Mouse (Mus musculus) limb, embryonic 15.5 days (tissue): ENCODE data around the gene Tnfrsf13c. TPM values are rescaled to one million over a fixed set of nuclear protein-coding genes. Genes with fewer than 3 reads are reported as not detected.

Experiments used
- ATAC-seq: fragments of 200-750 bp; cut with Nextera tagmentation; 2 replicates; pipeline ENCODE4 v1.8.0; 2017; ENCODE audit warnings: low read depth, moderate TSS enrichment; ENCODE audit not compliant: insufficient number of reproducible peaks, low FRiP score, low TSS enrichment
- H3K27ac ChIP-seq: fragments of 300-500 bp; sonication (generic); 2 replicates; pipeline ENCODE4 v1.5.1; 2015; ENCODE audit warnings: moderate library complexity, mild to moderate bottlenecking, inconsistent platforms
- H3K27me3 ChIP-seq: fragments of 300-500 bp; sonication (generic); 2 replicates; pipeline ENCODE4 v1.6.1; 2015; ENCODE audit warnings: inconsistent platforms
- H3K36me3 ChIP-seq: fragments of 300-500 bp; sonication (generic); 2 replicates; pipeline ENCODE4 v1.6.1; 2015; ENCODE audit warnings: inconsistent platforms
- H3K4me1 ChIP-seq: fragments of 300-500 bp; sonication (generic); 2 replicates; pipeline ENCODE4 v1.6.1; 2015; ENCODE audit warnings: inconsistent platforms
- H3K4me2 ChIP-seq: fragments of 300-500 bp; sonication (generic); 2 replicates; pipeline ENCODE4 v1.6.1; 2015; ENCODE audit warnings: mild to moderate bottlenecking, inconsistent platforms
- H3K4me3 ChIP-seq: fragments of 300-500 bp; sonication (generic); 2 replicates; pipeline ENCODE4 v1.5.1; 2015; ENCODE audit warnings: mild to moderate bottlenecking, inconsistent platforms
- H3K9ac ChIP-seq: fragments of 300-500 bp; sonication (generic); 2 replicates; pipeline ENCODE4 v1.6.1; 2015; ENCODE audit warnings: inconsistent platforms
- H3K9me3 ChIP-seq: fragments of 300-500 bp; sonication (generic); 2 replicates; pipeline ENCODE4 v1.6.1; 2016; ENCODE audit warnings: inconsistent platforms
- WGBS: fragments of 180-500 bp; shearing (Covaris S2); methylation state at CpG from one replicate; pipeline ENCODE4 v1.1.7; 2015; 5-methylcytosine and 5-hydroxymethylcytosine counted together
- polyA plus RNA-seq: library from polyadenylated mRNA; unstranded; fragments of >200 nt; fragmentation: Nextera tagmentation; extraction: Ambion mirVana; gene quantifications from 2 replicates; pipeline ENCODE4 v1.2.1, GENCODE M21; 2015

Gene Tnfrsf13c
- polyA plus RNA-seq, 1 experiment from 2014 or later = 0.19 TPM

DNA sequence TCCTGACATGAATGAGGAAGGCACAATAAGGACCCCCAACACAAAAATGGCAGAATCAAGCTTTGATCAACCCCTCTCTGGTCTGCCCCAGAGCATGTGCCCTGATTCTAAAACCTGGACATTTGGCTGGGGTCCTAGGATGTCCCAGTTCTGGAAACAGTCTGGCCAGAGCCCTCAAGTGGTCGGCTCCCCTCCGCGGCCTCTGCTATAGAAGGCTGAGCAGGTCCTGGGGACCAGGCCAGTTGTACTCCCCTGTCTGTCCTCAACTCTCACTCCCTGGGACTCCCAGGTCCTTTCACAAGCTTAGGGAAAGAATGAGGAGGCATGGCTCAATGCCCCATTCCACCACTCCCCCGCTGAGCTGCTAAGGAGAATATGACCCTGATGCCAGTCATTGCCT, 10.9 kb downstream of the Tnfrsf13c start:
- Histone ChIP-seq H3K27ac (no peak overlapping the region), H3K9ac (no peak overlapping the region), H3K4me2 (no peak overlapping the region), H3K4me3 (no peak overlapping the region), H3K36me3 (no peaks in the 10 kb centered on the region), H3K27me3 (peaks cover 89% of the 10 kb centered on the region), H3K4me1 (peaks cover 40% of the 10 kb centered on the region), H3K9me3 (no peaks in the 10 kb centered on the region)
- WGBS = 20% methylated on average over 4 of the region's 4 CpGs
- ATAC-seq = no peak

DNA sequence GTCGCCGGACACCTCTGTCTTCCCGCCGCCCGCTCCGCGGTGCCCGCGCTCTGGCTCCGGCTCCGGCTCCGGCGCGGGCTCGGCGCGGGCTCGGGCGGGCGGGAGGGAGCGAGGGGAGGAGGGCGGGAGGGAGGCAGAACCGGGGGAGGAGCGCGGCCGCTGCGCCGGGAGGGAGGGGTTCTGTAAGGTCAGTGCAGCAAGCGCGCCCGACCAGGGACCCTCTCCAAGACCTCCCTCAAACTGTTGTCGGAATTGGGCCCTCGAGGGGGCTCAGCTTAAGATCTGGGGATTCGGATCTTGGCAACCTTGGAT, 11.5 kb downstream of the Tnfrsf13c start, which contains the start of gene Shisa8:
Gene Shisa8 (minus strand): TSS at position 64 of the 312 bp plus-strand sequence.
- no peak for ATAC-seq
- H3K9me3 ChIP-seq = no peaks in the 10 kb centered on the region
- 1% methylated on average over 31 of the region's 34 CpGs for WGBS
- peaks cover 94% of the 10 kb centered on the region for H3K27me3 ChIP-seq
- H3K27ac ChIP-seq = no peak within 1 kb of the TSS
- peak within 1 kb of the TSS; percentile 94 for H3K4me2 ChIP-seq
- peaks cover 40% of the 10 kb centered on the region for H3K4me1 ChIP-seq
- no peaks in the 10 kb centered on the region for H3K36me3 ChIP-seq
- H3K4me3 ChIP-seq = peak within 1 kb of the TSS; percentile 49
- peak within 1 kb of the TSS; percentile 26; the same call in 1 of the 2 replicates for H3K9ac ChIP-seq

DNA sequence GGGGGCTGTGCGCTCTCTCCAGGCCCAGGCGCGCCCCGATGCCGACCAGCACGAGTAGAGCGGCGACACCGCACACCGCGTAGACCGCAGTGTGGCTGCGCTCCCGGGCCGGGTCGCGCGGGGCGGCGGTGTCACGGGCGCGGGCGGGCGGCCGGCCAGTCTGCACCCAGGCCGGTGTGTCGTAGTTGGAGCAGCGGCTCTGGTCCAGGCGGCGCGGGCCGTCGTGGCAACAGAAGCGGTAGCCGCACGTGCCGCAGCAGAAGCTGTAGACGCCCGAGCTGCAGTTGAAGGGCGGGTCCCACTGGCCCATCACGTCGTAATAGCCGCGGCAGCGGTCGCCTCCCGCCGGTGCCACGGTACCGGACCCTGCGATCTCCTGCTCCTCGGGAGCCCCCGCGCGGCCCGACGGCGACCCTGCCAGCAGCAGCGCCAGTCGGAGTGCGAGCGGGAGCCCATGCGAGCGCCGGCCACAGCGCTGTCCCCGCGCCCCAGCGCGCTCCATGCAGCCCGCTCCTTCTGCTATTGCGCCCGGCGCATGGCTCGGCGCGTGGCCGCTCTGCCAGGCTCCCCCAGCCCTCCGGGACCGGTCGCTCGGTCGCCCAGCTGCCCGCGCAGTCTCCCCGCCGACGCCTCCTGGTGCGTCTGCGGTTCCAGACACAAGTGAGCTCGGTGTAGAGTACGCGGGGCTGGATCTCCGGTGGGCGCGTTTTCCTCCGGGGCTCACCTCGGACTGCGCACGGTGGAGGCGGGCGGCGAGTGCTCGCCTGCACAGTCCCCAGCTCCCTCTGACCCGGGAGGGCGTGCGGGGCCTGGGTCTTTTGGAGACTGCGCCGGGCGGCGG, 12.0 kb downstream of the Tnfrsf13c start:
- ATAC-seq = no peak
- H3K9ac ChIP-seq = peak overlapping the region; percentile 26; the same call in 1 of the 2 replicates
- WGBS = under 1% methylated on average over 106 of the region's 112 CpGs
- H3K4me1 ChIP-seq = peaks cover 43% of the 10 kb centered on the region
- H3K4me2 ChIP-seq = peak overlapping the region; percentile 94
- peaks cover 97% of the 10 kb centered on the region for H3K27me3 ChIP-seq
- no peaks in the 10 kb centered on the region for H3K9me3 ChIP-seq
- no peak overlapping the region for H3K27ac ChIP-seq
- H3K4me3 ChIP-seq = peak overlapping the region; percentile 49
- H3K36me3 ChIP-seq = no peaks in the 10 kb centered on the region

DNA sequence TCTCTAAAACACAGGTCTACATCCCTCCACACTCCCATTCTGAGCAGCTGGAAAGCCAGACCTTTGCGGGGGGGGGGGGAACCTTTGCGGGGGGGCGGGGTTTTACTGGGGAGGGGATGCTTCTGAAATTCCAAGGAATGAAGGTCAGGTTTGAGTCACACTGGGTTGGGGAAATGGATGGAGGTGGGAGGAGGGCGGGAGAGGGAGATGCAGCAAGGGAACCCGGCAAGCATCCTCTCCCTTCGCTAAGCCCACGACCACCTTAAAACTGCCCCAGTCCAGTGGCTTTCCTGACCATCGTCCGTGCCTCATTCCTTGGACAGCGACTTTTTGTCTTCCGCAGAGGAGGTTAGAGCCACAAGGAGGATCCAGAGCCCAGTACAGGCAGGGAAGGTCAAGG, 12.9 kb downstream of the Tnfrsf13c start:
- Histone ChIP-seq H3K4me3 (peak overlapping the region; percentile 49), H3K9ac (no peak overlapping the region), H3K27me3 (peaks cover 97% of the 10 kb centered on the region), H3K4me2 (peak overlapping the region; percentile 94), H3K27ac (no peak overlapping the region), H3K9me3 (no peaks in the 10 kb centered on the region), H3K36me3 (no peaks in the 10 kb centered on the region), H3K4me1 (peaks cover 46% of the 10 kb centered on the region)
- ATAC-seq = no peak
- 2% methylated on average over 11 of the region's 11 CpGs for WGBS

- 32% methylated on average over 1 of the region's 1 CpGs for WGBS
- no peak overlapping the region for H3K4me2 ChIP-seq
- peaks cover 46% of the 10 kb centered on the region for H3K4me1 ChIP-seq
- H3K36me3 ChIP-seq = peaks cover 2% of the 10 kb centered on the region; the same call in 1 of the 2 replicates
- H3K9ac ChIP-seq = no peak overlapping the region
- H3K27me3 ChIP-seq = peaks cover 97% of the 10 kb centered on the region
- no peaks in the 10 kb centered on the region for H3K9me3 ChIP-seq
- H3K27ac ChIP-seq = no peak overlapping the region
- H3K4me3 ChIP-seq = no peak overlapping the region
- no peak for ATAC-seq
Measured at GRCm38 (mm10) chr15:82210801-82211200, 13.4 kb downstream of the Tnfrsf13c start.

GRCm38 (mm10) chr15:82209295-82210050, 14.7 kb downstream of the Tnfrsf13c start:
- H3K27ac ChIP-seq = no peak overlapping the region
- ATAC-seq = no peak
- WGBS = 77% methylated on average over 13 of the region's 13 CpGs

GRCm38 (mm10) chr15:82208307-82208706, 15.9 kb downstream of the Tnfrsf13c start:
- Histone ChIP-seq H3K36me3 (peaks cover 27% of the 10 kb centered on the region), H3K9me3 (no peaks in the 10 kb centered on the region), H3K27ac (no peak overlapping the region), H3K4me3 (no peak overlapping the region), H3K4me1 (peaks cover 43% of the 10 kb centered on the region), H3K27me3 (peaks cover 95% of the 10 kb centered on the region), H3K4me2 (no peak overlapping the region), H3K9ac (no peak overlapping the region)
- ATAC-seq = no peak
- 82% methylated on average over 8 of the region's 8 CpGs for whole genome bisulfite sequencing

More at GRCm38 (mm10) chr15:82209295-82210050, 14.7 kb downstream of the Tnfrsf13c start:
- peaks cover 15% of the 10 kb centered on the region for H3K36me3 ChIP-seq
- no peak overlapping the region for H3K9ac ChIP-seq
- H3K4me3 ChIP-seq = no peak overlapping the region
- H3K4me1 ChIP-seq = peaks cover 43% of the 10 kb centered on the region
- H3K27me3 ChIP-seq = peaks cover 96% of the 10 kb centered on the region
- H3K4me2 ChIP-seq = no peak overlapping the region
- H3K9me3 ChIP-seq = no peaks in the 10 kb centered on the region

DNA sequence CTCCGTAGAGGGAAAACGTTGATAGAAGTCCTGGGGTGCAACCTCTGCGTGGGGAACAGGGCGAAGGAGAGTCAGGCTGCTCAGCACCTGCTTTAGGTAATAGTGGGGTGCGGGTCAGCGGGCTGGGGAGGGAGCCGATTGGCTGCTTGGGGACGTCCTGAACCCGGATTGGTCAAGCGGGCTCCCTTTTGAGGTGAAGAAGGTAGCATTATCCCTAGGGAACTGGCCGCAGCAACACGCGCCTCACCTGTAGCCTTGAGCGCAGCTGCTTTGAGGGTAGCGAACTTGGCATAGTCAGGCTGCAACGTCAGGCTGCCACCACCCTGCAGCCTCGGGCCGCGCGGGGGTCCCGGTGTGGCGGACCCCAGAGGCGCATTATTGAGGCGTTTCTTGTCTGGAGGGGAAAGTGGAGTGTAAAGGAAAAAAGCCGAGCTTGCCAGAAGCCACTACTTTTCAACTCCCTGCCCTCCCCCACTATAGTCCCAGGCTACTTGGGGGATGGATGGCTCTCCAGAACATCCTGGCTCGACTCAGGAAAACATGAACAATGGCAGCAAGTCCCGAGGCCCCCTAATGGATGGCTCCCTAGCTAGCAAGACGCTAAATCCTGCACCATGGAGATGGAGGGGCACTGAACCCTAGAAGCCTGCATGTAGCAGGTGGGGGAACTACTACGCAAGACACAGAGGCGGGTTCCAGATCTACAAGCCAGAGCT, 16.5 kb downstream of the Tnfrsf13c start:
- H3K36me3 ChIP-seq = peaks cover 33% of the 10 kb centered on the region
- peaks cover 40% of the 10 kb centered on the region for H3K4me1 ChIP-seq
- no peak overlapping the region for H3K4me3 ChIP-seq
- no peaks in the 10 kb centered on the region for H3K9me3 ChIP-seq
- 19% methylated on average over 30 of the region's 30 CpGs for WGBS
- H3K4me2 ChIP-seq = no peak overlapping the region
- ATAC-seq = no peak
- peaks cover 88% of the 10 kb centered on the region for H3K27me3 ChIP-seq
- H3K27ac ChIP-seq = no peak overlapping the region
- H3K9ac ChIP-seq = no peak overlapping the region

DNA sequence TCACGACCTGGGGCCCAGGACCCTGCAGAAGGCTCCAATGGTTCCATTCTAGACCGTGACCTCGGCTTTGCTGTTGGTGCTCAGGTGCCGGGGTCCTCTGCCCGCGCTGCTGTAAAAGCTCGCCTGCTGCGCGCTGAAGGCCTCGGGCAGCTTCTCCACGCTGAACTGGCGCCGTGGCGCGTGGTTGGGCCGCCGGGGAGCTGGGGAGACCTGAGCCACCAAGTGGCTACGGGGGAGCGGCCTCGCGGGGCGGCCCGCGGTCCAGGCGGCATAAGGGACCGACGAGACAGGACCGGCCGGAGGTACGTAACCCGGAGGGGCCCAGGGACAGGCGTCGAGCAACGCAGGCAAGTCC, 17.1 kb downstream of the Tnfrsf13c start:
- H3K27ac ChIP-seq = no peak overlapping the region
- H3K4me1 ChIP-seq = peaks cover 34% of the 10 kb centered on the region
- H3K9ac ChIP-seq = no peak overlapping the region
- no peak for ATAC-seq
- WGBS = 11% methylated on average over 34 of the region's 34 CpGs
- peaks cover 37% of the 10 kb centered on the region for H3K36me3 ChIP-seq
- H3K4me3 ChIP-seq = no peak overlapping the region
- H3K9me3 ChIP-seq = no peaks in the 10 kb centered on the region
- no peak overlapping the region for H3K4me2 ChIP-seq
- H3K27me3 ChIP-seq = peaks cover 82% of the 10 kb centered on the region

DNA sequence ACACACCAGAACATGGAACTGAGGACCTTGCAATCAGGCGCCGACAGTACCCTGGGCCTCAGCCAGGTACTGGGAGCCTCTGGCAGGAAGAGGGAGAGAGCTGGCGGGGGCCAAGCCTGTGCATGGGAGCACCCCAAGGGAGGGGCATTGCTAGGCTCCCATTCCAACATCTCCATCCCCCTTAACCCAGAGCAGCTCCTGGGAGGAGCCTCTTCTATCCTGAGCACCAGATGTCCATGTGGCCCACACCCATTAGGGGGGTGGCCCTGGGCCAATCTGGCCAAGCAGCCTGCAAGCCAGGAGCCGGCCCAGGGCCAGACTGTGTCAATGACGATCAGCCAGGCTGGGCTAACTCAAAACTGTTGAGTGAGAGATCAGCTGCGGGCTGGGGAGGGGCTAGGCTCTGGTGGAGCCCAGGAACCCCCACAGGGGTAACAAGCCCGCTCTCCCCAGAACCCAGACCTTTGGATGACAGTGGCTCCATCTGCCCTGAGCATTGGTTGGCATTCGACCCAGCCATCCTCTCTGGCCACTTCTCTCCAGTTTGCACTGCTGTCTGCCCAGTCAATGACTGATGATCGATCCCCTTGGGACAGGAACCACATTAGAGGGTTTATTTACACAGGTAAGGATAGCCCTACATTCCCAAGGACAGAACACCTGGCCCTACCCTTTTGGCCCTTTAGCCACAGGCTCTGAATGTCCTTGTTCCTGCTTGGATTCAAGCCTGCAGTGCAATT, 17.6 kb downstream of the Tnfrsf13c start:
- peak; percentile 53; the same call in 1 of the 2 replicates for ATAC-seq
- no peak overlapping the region for H3K9ac ChIP-seq
- no peak overlapping the region for H3K4me3 ChIP-seq
- no peak overlapping the region for H3K27ac ChIP-seq
- H3K36me3 ChIP-seq = peaks cover 43% of the 10 kb centered on the region
- H3K4me1 ChIP-seq = peaks cover 29% of the 10 kb centered on the region
- H3K4me2 ChIP-seq = no peak overlapping the region
- H3K9me3 ChIP-seq = no peaks in the 10 kb centered on the region
- 40% methylated on average over 9 of the region's 9 CpGs for WGBS
- peaks cover 77% of the 10 kb centered on the region for H3K27me3 ChIP-seq

DNA sequence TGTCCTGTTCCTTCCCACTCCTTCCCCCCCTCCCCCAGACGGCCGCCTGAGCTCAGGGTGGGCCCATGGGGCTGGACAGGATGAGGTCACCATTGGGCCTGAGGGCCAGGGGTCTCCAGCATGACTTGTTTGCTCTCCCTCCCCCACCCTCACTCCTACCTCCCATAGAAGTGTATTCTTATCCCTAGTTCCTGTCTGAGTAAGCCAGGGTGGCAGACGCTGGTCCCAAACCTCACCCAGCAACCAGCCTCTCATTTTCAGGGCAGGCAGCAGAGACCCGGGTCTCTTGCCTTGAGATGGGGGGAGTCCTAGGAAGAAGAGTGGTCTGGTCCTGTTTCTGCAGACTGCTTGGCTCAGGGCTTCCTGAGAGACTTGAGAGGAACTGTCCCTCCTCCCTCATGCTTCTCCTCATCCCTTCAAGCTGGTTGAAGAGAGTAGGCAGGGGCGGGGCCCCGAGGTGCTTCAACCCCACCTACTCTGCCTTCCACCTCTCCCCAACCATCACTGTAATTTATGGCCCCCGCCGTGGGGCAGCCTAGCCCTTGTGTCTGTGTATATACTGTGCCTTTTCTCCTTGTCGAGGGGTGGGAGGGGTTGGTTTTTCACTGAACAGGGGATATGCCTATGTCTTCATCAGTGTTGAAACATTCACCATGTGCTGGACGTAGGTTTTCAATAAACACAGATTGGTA, 19.3 kb downstream of the Tnfrsf13c start:
- 51% methylated on average over 8 of the region's 10 CpGs for WGBS
- no peak overlapping the region for H3K9ac ChIP-seq
- peaks cover 22% of the 10 kb centered on the region for H3K4me1 ChIP-seq
- H3K36me3 ChIP-seq = peaks cover 58% of the 10 kb centered on the region
- no peaks in the 10 kb centered on the region for H3K9me3 ChIP-seq
- H3K4me2 ChIP-seq = no peak overlapping the region
- no peak overlapping the region for H3K4me3 ChIP-seq
- no peak for ATAC-seq
- H3K27me3 ChIP-seq = peaks cover 60% of the 10 kb centered on the region
- H3K27ac ChIP-seq = no peak overlapping the region
